Mouse (Mus musculus) thymus, adult 18-20 months (tissue): ENCODE results near the gene Bcl11a.

Experiments used
- DNase-seq, 2 experiments: peaks; one replicate each; pipeline ENCODE4 v3.0.0; 2022; ENCODE audit warnings: mixed read lengths in 2 of 2

Bcl11a gene

GRCm38 (mm10) chr11:24133484-24133883 is 55.6 kb downstream of the Bcl11a start:
- DNase-seq: no peak

GRCm38 (mm10) chr11:24133928-24134327 is 56.1 kb downstream of the Bcl11a start:
- DNase-seq: no peak

- no peak for DNase-seq
These were observed 57.4 kb downstream of the Bcl11a start for GRCm38 (mm10) chr11:24135244-24135643.

GRCm38 (mm10) chr11:24136084-24136785 is 58.4 kb downstream of the Bcl11a start:
- no peak for DNase-seq

- no peak for DNase-seq
These were observed 60.0 kb downstream of the Bcl11a start for GRCm38 (mm10) chr11:24137891-24138290.

GRCm38 (mm10) chr11:24138600-24139375 is 60.9 kb downstream of the Bcl11a start:
- no peak for DNase-seq

- no peak for DNase-seq
These were observed 61.6 kb downstream of the Bcl11a start for GRCm38 (mm10) chr11:24139432-24139831.

- no peak for DNase-seq
These were observed 62.1 kb downstream of the Bcl11a start for GRCm38 (mm10) chr11:24139952-24140351.

- DNase-seq: no peak
These were observed 63.1 kb downstream of the Bcl11a start for GRCm38 (mm10) chr11:24140948-24141347.

GRCm38 (mm10) chr11:24141479-24142251 is 63.8 kb downstream of the Bcl11a start:
- no peak for DNase-seq

GRCm38 (mm10) chr11:24142316-24142715 is 64.5 kb downstream of the Bcl11a start:
- DNase-seq: no peak

- no peak for DNase-seq
These were observed 66.5 kb downstream of the Bcl11a start for GRCm38 (mm10) chr11:24144159-24144946.

- no peak for DNase-seq
These were observed 68.2 kb downstream of the Bcl11a start for GRCm38 (mm10) chr11:24146034-24146433.

- no peak for DNase-seq
These were observed 68.6 kb downstream of the Bcl11a start for GRCm38 (mm10) chr11:24146437-24146836.

GRCm38 (mm10) chr11:24147698-24148097 is 69.8 kb downstream of the Bcl11a start:
- no peak for DNase-seq

- DNase-seq: no peak
These were observed 70.7 kb downstream of the Bcl11a start for GRCm38 (mm10) chr11:24148545-24148944.

GRCm38 (mm10) chr11:24149462-24150220 is 71.8 kb downstream of the Bcl11a start:
- DNase-seq: no peak

GRCm38 (mm10) chr11:24152076-24152784 is 74.4 kb downstream of the Bcl11a start:
- DNase-seq: no peak

GRCm38 (mm10) chr11:24153049-24153448 is 75.2 kb downstream of the Bcl11a start:
- no peak for DNase-seq

GRCm38 (mm10) chr11:24158026-24158425 is 80.2 kb downstream of the Bcl11a start:
- no peak for DNase-seq

GRCm38 (mm10) chr11:24159656-24160055 is 81.8 kb downstream of the Bcl11a start:
- DNase-seq: no peak
